Comparison of ENCODE assay signal across 16 mouse cellular contexts in the genomic region with DNA sequence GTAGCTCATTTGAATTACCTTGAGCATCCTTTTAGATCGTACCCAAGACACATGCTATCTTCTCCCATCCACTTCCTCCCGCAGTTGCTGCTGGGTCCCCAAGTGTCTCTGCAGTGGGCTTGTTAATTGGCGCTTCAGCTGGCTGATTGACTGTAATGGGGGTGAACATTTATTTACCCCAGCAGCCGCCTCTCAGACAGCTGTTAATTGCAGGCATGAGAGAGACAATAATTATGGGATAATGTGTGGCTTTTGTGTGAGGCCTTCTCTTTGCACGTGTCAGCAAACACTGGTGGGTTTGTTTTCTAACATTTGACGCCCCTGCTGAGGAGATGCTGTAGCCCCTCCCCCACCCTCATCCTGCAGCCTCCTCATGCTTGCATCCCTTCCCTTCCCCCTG. TPM values are rescaled to one million over a fixed set of nuclear protein-coding genes. Genes with fewer than 3 reads are reported as not detected.
DNase-seq lines count a peak whose midpoint lies in the region; ATAC-seq and TF ChIP-seq lines count a peak whose summit lies in the region.
"Had no signal": no experiment of that assay in that cellular context is flagged by ENCODE, and none has a peak within 500 bp of the region (broad histone marks: within the 10 kb centered on the region; RNA-seq: fewer than 3 reads in every experiment).

No protein-coding gene starts in this region.

- peak; percentile 92 for DNase-seq in brain, embryonic 14.5 days (ENCODE audit: low read depth)
- DNase-seq in hindbrain, embryonic 14.5 days (ENCODE audit: low spot score): no peak
- DNase-seq in frontal cortex, adult 2 months (ENCODE audit: extremely low spot score in 1 of 2, low spot score in 1 of 2): no peak
- DNase-seq in right cerebral cortex, adult 18-20 months: no peak
- no peak for DNase-seq in kidney, adult 18-20 months
- DNase-seq in cerebellum, postnatal 36 days: no peak
- DNase-seq: B cell, adult 2 months; cerebellum, adult 11-12 months; heart, adult 2 months; lung, postnatal 14 days; right cerebral cortex, postnatal 25 days had no signal

- H3K9me3 ChIP-seq in forebrain, embryonic 13.5 days (replicated peaks): no peaks in the 10 kb centered on the region
- H3K9me3 ChIP-seq in hindbrain, embryonic 14.5 days (ENCODE audit: control insufficient read depth, low read length): no peaks in the 10 kb centered on the region
- no peaks in the 10 kb centered on the region for H3K9me3 ChIP-seq in midbrain, embryonic 16.5 days (replicated peaks; ENCODE audit: control insufficient read depth, low read length, poor library complexity, severe bottlenecking)
- H3K9me3 ChIP-seq: embryonic facial prominence, embryonic 15.5 days; limb, embryonic 13.5 days; liver, embryonic 15.5 days had no signal

- no peak for TF ChIP-seq POLR2A in brain, embryonic 14.5 days (IDR thresholded peaks at IDR 0.05; ENCODE audit: borderline replicate concordance, extremely low read depth, insufficient read depth, insufficient read length, poor library complexity, severe bottlenecking)

- H3K4me1 ChIP-seq in forebrain, embryonic 13.5 days: peaks cover 44% of the 10 kb centered on the region
- H3K4me1 ChIP-seq in hindbrain, embryonic 14.5 days (replicated peaks; ENCODE audit: control insufficient read depth, insufficient read depth, low read length): peaks cover 43% of the 10 kb centered on the region
- H3K4me1 ChIP-seq in midbrain, embryonic 16.5 days (ENCODE audit: control insufficient read depth, insufficient read depth, low read length): peaks cover 25% of the 10 kb centered on the region
- H3K4me1 ChIP-seq: liver, embryonic 15.5 days had no signal

- ATAC-seq in forebrain, embryonic 13.5 days: peak; percentile 81
- peak; percentile 41; the same call in 1 of the 2 replicates for ATAC-seq in hindbrain, embryonic 14.5 days (ENCODE audit: low FRiP score)
- no peak for ATAC-seq in midbrain, embryonic 16.5 days

- no peak overlapping the region for H3K4me3 ChIP-seq in forebrain, embryonic 13.5 days
- no peak overlapping the region for H3K4me3 ChIP-seq in hindbrain, embryonic 14.5 days (replicated peaks; ENCODE audit: low read length)
- no peak overlapping the region for H3K4me3 ChIP-seq in midbrain, embryonic 16.5 days (ENCODE audit: low read depth, low read length)
- H3K4me3 ChIP-seq: embryonic facial prominence, embryonic 15.5 days; heart, adult 2 months; limb, embryonic 13.5 days; liver, embryonic 15.5 days had no signal

- H3K36me3 ChIP-seq in forebrain, embryonic 13.5 days (ENCODE audit: poor library complexity, severe bottlenecking): no peaks in the 10 kb centered on the region
- 0 out of 2 replicates have a peak, but pooled peaks cover 3% of the 10 kb centered on the region for H3K36me3 ChIP-seq in hindbrain, embryonic 14.5 days (replicated peaks; ENCODE audit: control insufficient read depth, insufficient read depth)
- no peaks in the 10 kb centered on the region for H3K36me3 ChIP-seq in midbrain, embryonic 16.5 days (ENCODE audit: control insufficient read depth, insufficient read depth, low read length)
- H3K36me3 ChIP-seq: embryonic facial prominence, embryonic 15.5 days; limb, embryonic 13.5 days; liver, embryonic 15.5 days had no signal

- 0 out of 2 replicates have a peak overlapping the region, but pooled peaks have one; percentile 8 for H3K9ac ChIP-seq in forebrain, embryonic 13.5 days
- no peak overlapping the region for H3K9ac ChIP-seq in hindbrain, embryonic 14.5 days
- H3K9ac ChIP-seq in midbrain, embryonic 16.5 days (ENCODE audit: low read depth, low read length): no peak overlapping the region
- H3K9ac ChIP-seq: embryonic facial prominence, embryonic 15.5 days; limb, embryonic 13.5 days; liver, embryonic 15.5 days had no signal

- 6% methylated on average over 6 of the region's 6 CpGs for WGBS in forebrain, embryonic 13.5 days
- 14% methylated on average over 6 of the region's 6 CpGs for WGBS in hindbrain, embryonic 14.5 days
- WGBS in midbrain, embryonic 16.5 days: 14% methylated on average over 6 of the region's 6 CpGs

- peaks cover 85% of the 10 kb centered on the region for H3K27me3 ChIP-seq in forebrain, embryonic 13.5 days
- no peaks in the 10 kb centered on the region for H3K27me3 ChIP-seq in hindbrain, embryonic 14.5 days (ENCODE audit: control insufficient read depth, insufficient read depth, low read length)
- H3K27me3 ChIP-seq in midbrain, embryonic 16.5 days (ENCODE audit: control insufficient read depth, insufficient read depth, low read depth, low read length): no peaks in the 10 kb centered on the region
- H3K27me3 ChIP-seq: embryonic facial prominence, embryonic 15.5 days; limb, embryonic 13.5 days had no signal

- no peak for TF ChIP-seq CTCF in brain, embryonic 14.5 days (IDR thresholded peaks at IDR 0.05; ENCODE audit: borderline replicate concordance, extremely low read depth, insufficient read depth, insufficient read length)

- H3K4me2 ChIP-seq in forebrain, embryonic 13.5 days: no peak overlapping the region
- no peak overlapping the region for H3K4me2 ChIP-seq in hindbrain, embryonic 14.5 days (replicated peaks)
- no peak overlapping the region for H3K4me2 ChIP-seq in midbrain, embryonic 16.5 days (ENCODE audit: low read length)
- H3K4me2 ChIP-seq: embryonic facial prominence, embryonic 15.5 days; limb, embryonic 13.5 days; liver, embryonic 15.5 days had no signal

- H3K27ac ChIP-seq in forebrain, embryonic 13.5 days: peak overlapping the region; percentile 69
- H3K27ac ChIP-seq in hindbrain, embryonic 14.5 days: peak overlapping the region; percentile 67
- H3K27ac ChIP-seq in midbrain, embryonic 16.5 days (ENCODE audit: low read length): peak overlapping the region; percentile 67; the same call in 1 of the 2 replicates
- H3K27ac ChIP-seq: embryonic facial prominence, embryonic 15.5 days; heart, adult 2 months; limb, embryonic 13.5 days; liver, embryonic 15.5 days had no signal

RNA-seq across cellular contexts. Expression of a gene that starts 32.2 kb away (rescaled TPM):
- polyA plus RNA-seq in brain, embryonic 14.5 days (2012; rRNA removed): 51.4 and 78.3 TPM in 2 replicates
- polyA plus RNA-seq in forebrain, embryonic 13.5 days (2015; fragmentation: Nextera tagmentation; extraction: Ambion mirVana): 13.5 and 14.9 TPM in 2 replicates
- 21.4 and 22.2 TPM in 2 replicates for polyA plus RNA-seq in hindbrain, embryonic 14.5 days (2014; fragmentation: Nextera tagmentation; extraction: Ambion mirVana)
- 17.3 and 22.2 TPM in 2 replicates for polyA plus RNA-seq in midbrain, embryonic 16.5 days (2015; fragmentation: Nextera tagmentation; extraction: Ambion mirVana)
- 51.7 and 53.6 TPM in 2 replicates for polyA plus RNA-seq in frontal cortex, adult 2 months (2012; rRNA removed)
